Mouse (Mus musculus): Measurements from ENCODE around the gene Ctf2. TPM values are rescaled to one million over a fixed set of nuclear protein-coding genes. Genes with fewer than 3 reads are reported as not detected.

Ctf2 gene
- polyA plus RNA-seq, 1 experiment from 2014 or later: 0.10 TPM

- Histone ChIP-seq H3K27ac (ENCODE audit: low read length) (no peak overlapping the region), H3K27me3 (ENCODE audit: control insufficient read depth, insufficient read depth, low read depth, low read length) (no peaks in the 10 kb centered on the region), H3K4me2 (ENCODE audit: low read length) (no peak overlapping the region), H3K4me1 (ENCODE audit: control insufficient read depth, insufficient read depth, low read length) (no peaks in the 10 kb centered on the region), H3K4me3 (ENCODE audit: low read depth, low read length) (no peak overlapping the region), H3K9me3 (replicated peaks; ENCODE audit: control insufficient read depth, low read length, poor library complexity, severe bottlenecking) (no peaks in the 10 kb centered on the region), H3K36me3 (ENCODE audit: control insufficient read depth, insufficient read depth, low read length) (peaks cover 6% of the 10 kb centered on the region), H3K9ac (ENCODE audit: low read depth, low read length) (no peak overlapping the region)
- 86% methylated on average over 11 of the region's 11 CpGs for WGBS
- no peak for ATAC-seq
Measured at GRCm38 (mm10) chr7:127686740-127687449, 45.1 kb downstream of the Ctf2 start.

DNA sequence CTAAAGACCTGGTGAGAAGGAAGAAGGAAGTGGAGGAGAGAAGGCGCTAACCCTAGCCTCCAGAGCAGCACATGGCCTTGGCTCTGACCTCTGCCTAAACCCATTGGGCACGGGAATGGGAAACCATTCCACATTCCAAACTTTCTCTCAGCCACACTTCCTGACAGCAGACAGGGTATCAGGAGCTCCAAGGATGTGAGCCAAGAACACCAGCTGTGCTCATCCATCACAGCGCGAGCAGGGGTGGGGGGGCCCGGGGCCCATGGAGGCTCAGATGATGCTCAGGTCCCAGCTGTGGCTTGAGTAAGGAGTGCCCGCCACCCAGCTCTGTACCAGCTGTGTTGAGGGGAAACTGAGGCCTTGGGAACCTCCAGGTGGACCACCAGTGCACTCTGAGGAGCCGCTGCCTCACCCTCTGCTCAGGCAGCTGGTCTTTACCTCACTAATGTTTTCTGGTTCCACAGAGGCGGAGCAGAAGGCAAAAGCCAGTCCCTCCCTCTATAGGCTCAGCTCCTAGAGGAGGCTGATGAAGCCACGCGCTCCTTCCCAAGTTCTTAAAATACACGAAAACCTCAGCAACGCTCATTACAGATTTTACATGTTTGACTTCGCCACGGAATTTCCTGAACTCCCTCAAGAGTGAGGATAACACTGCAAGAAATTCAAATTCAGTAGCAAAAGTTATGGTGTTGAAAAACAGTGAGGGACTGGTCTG lies 46.5 kb downstream of the Ctf2 start:
- Histone ChIP-seq H3K9me3 (replicated peaks; ENCODE audit: control insufficient read depth, low read length, poor library complexity, severe bottlenecking) (no peaks in the 10 kb centered on the region), H3K9ac (ENCODE audit: low read depth, low read length) (no peak overlapping the region), H3K4me3 (ENCODE audit: low read depth, low read length) (no peak overlapping the region), H3K27me3 (ENCODE audit: control insufficient read depth, insufficient read depth, low read depth, low read length) (no peaks in the 10 kb centered on the region), H3K36me3 (ENCODE audit: control insufficient read depth, insufficient read depth, low read length) (peaks cover 6% of the 10 kb centered on the region), H3K27ac (ENCODE audit: low read length) (no peak overlapping the region), H3K4me1 (ENCODE audit: control insufficient read depth, insufficient read depth, low read length) (no peaks in the 10 kb centered on the region), H3K4me2 (ENCODE audit: low read length) (no peak overlapping the region)
- WGBS: 78% methylated on average over 14 of the region's 14 CpGs
- no peak for ATAC-seq

DNA sequence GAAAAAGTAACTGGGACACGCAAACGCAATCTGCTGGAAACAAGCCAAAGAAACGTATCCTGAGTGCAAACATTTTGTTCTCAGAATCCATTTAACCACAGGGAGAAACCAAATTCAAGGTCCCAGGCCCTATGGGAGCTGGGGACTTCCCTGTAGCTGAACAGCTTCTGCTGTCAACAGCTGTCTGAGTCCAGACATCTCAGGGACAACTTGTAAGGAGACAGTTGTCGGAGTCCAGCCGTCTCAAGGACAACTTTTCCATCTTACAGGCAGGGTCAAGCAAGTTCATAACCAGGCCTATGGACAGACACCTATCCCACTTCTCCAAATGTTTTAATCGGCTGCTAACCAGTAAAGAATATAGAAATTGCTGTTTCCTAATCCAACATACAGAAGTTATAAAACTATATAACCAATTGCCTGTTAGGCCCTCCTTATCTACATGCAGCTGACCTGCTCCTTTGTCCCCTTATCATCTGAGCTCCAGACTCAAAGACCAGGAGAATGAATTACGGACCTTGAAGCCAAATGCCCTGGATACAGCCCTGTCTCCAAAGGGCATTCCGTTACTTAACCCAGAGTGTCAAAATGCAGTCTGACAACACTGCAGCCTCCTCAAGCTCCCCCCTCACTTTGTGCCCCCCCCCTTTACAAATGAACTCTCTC lies 49.9 kb downstream of the Ctf2 start:
- WGBS: 88% methylated on average over 8 of the region's 8 CpGs
- Histone ChIP-seq H3K4me1 (ENCODE audit: control insufficient read depth, insufficient read depth, low read length) (no peaks in the 10 kb centered on the region), H3K36me3 (ENCODE audit: control insufficient read depth, insufficient read depth, low read length) (peaks cover 3% of the 10 kb centered on the region; the same call in 1 of the 2 replicates), H3K4me3 (ENCODE audit: low read depth, low read length) (no peak overlapping the region), H3K9ac (ENCODE audit: low read depth, low read length) (no peak overlapping the region), H3K27me3 (ENCODE audit: control insufficient read depth, insufficient read depth, low read depth, low read length) (no peaks in the 10 kb centered on the region), H3K9me3 (replicated peaks; ENCODE audit: control insufficient read depth, low read length, poor library complexity, severe bottlenecking) (no peaks in the 10 kb centered on the region), H3K27ac (ENCODE audit: low read length) (no peak overlapping the region), H3K4me2 (ENCODE audit: low read length) (no peak overlapping the region)
- ATAC-seq: no peak

DNA sequence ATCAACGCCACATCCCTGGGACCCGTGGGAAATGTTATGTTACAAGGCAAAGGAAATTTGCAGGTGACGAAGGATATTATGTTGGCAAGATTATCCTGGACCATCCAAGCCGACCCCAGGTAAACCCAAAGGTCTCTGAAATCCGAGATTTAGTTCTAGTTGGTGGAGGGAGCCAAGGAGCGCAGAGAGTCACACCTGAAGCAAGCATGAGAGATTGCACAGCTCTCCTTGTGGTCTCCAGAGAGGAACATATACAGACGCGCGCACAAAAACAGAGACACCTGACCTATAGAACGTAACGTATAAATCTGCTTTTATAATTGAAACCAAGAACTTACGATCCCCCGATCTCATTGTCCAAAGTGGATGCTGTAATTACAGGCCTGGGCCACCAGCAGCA lies 51.4 kb downstream of the Ctf2 start:
- 92% methylated on average over 13 of the region's 13 CpGs for WGBS
- Histone ChIP-seq H3K9me3 (replicated peaks; ENCODE audit: control insufficient read depth, low read length, poor library complexity, severe bottlenecking) (no peaks in the 10 kb centered on the region), H3K9ac (ENCODE audit: low read depth, low read length) (no peak overlapping the region), H3K4me2 (ENCODE audit: low read length) (no peak overlapping the region), H3K27me3 (ENCODE audit: control insufficient read depth, insufficient read depth, low read depth, low read length) (no peaks in the 10 kb centered on the region), H3K27ac (ENCODE audit: low read length) (no peak overlapping the region), H3K4me3 (ENCODE audit: low read depth, low read length) (no peak overlapping the region), H3K36me3 (ENCODE audit: control insufficient read depth, insufficient read depth, low read length) (peaks cover 3% of the 10 kb centered on the region; the same call in 1 of the 2 replicates), H3K4me1 (ENCODE audit: control insufficient read depth, insufficient read depth, low read length) (no peaks in the 10 kb centered on the region)
- no peak for ATAC-seq

GRCm38 (mm10) chr7:127678811-127679210 lies 53.2 kb downstream of the Ctf2 start:
- no peak overlapping the region for H3K27ac ChIP-seq (ENCODE audit: low read length)

DNA sequence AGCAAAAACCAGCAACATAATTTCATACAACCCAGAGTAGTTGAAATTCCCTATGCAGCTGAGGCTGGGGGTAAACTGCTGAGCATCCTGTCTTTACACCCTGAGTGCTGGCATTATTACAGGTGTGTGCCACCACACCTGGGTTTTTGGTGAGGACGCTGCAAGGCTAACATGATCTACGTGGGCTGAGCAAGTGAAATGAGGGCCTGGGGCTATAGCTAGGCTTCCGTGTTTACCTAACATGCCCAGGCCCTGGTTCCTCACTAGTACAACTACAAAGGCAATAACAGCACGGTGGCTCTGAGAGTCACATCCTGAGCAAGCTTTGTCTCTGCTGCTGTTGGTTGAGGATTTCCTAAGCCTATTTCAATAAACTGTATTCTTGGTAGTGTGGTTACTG lies 54.4 kb downstream of the Ctf2 start:
- H3K36me3 ChIP-seq (ENCODE audit: control insufficient read depth, insufficient read depth, low read length): no peaks in the 10 kb centered on the region
- no peaks in the 10 kb centered on the region for H3K9me3 ChIP-seq (replicated peaks; ENCODE audit: control insufficient read depth, low read length, poor library complexity, severe bottlenecking)
- ATAC-seq: no peak
- 94% methylated on average over 4 of the region's 4 CpGs for WGBS
- H3K4me1 ChIP-seq (ENCODE audit: control insufficient read depth, insufficient read depth, low read length): no peaks in the 10 kb centered on the region
- no peak overlapping the region for H3K4me3 ChIP-seq (ENCODE audit: low read depth, low read length)
- no peak overlapping the region for H3K9ac ChIP-seq (ENCODE audit: low read depth, low read length)
- H3K4me2 ChIP-seq (ENCODE audit: low read length): no peak overlapping the region
- H3K27me3 ChIP-seq (ENCODE audit: control insufficient read depth, insufficient read depth, low read depth, low read length): no peaks in the 10 kb centered on the region
- no peak overlapping the region for H3K27ac ChIP-seq (ENCODE audit: low read length)

More at GRCm38 (mm10) chr7:127678811-127679210, 53.2 kb downstream of the Ctf2 start:
- Histone ChIP-seq H3K4me1 (ENCODE audit: control insufficient read depth, insufficient read depth, low read length) (no peaks in the 10 kb centered on the region), H3K36me3 (ENCODE audit: control insufficient read depth, insufficient read depth, low read length) (peaks cover 3% of the 10 kb centered on the region; the same call in 1 of the 2 replicates), H3K9me3 (replicated peaks; ENCODE audit: control insufficient read depth, low read length, poor library complexity, severe bottlenecking) (no peaks in the 10 kb centered on the region), H3K27me3 (ENCODE audit: control insufficient read depth, insufficient read depth, low read depth, low read length) (no peaks in the 10 kb centered on the region), H3K4me2 (ENCODE audit: low read length) (no peak overlapping the region), H3K4me3 (ENCODE audit: low read depth, low read length) (no peak overlapping the region), H3K9ac (ENCODE audit: low read depth, low read length) (no peak overlapping the region)
- WGBS: 51% methylated on average over 2 of the region's 2 CpGs
- no peak for ATAC-seq

GRCm38 (mm10) chr7:127677077-127677476 lies 54.9 kb downstream of the Ctf2 start:
- 70% methylated on average over 6 of the region's 6 CpGs for WGBS
- ATAC-seq: no peak
- Histone ChIP-seq H3K9me3 (replicated peaks; ENCODE audit: control insufficient read depth, low read length, poor library complexity, severe bottlenecking) (no peaks in the 10 kb centered on the region), H3K36me3 (ENCODE audit: control insufficient read depth, insufficient read depth, low read length) (no peaks in the 10 kb centered on the region), H3K4me3 (ENCODE audit: low read depth, low read length) (no peak overlapping the region), H3K27ac (ENCODE audit: low read length) (no peak overlapping the region), H3K27me3 (ENCODE audit: control insufficient read depth, insufficient read depth, low read depth, low read length) (no peaks in the 10 kb centered on the region), H3K4me2 (ENCODE audit: low read length) (no peak overlapping the region), H3K9ac (ENCODE audit: low read depth, low read length) (no peak overlapping the region), H3K4me1 (ENCODE audit: control insufficient read depth, insufficient read depth, low read length) (no peaks in the 10 kb centered on the region)

DNA sequence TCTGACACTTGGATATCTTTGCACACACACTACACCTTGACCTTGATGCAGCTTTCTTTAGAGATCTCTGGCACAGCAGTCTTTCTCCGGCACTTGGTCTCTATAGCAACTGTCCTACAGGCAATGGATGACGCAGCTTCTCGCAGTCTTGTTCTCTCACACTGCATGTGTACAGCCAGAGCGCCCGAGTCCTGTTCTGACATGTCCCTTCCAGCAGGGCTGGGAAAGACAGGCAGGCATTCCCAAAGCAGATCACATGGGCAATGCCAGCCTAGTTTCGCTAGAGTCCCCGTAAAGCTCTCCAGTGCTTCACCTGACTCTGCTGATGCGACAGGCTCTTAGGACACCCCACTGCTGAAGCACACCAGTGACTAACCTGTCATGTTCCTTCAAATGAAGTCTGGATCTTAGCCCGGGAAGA lies 56.6 kb downstream of the Ctf2 start:
- Histone ChIP-seq H3K9ac (ENCODE audit: low read depth, low read length) (0 out of 2 replicates have a peak overlapping the region, but pooled peaks have one; percentile 26), H3K4me1 (ENCODE audit: control insufficient read depth, insufficient read depth, low read length) (no peaks in the 10 kb centered on the region), H3K27me3 (ENCODE audit: control insufficient read depth, insufficient read depth, low read depth, low read length) (no peaks in the 10 kb centered on the region), H3K4me2 (ENCODE audit: low read length) (no peak overlapping the region), H3K36me3 (ENCODE audit: control insufficient read depth, insufficient read depth, low read length) (no peaks in the 10 kb centered on the region; the same call in 1 of the 2 replicates), H3K27ac (ENCODE audit: low read length) (peak overlapping the region; percentile 54), H3K9me3 (replicated peaks; ENCODE audit: control insufficient read depth, low read length, poor library complexity, severe bottlenecking) (no peaks in the 10 kb centered on the region), H3K4me3 (ENCODE audit: low read depth, low read length) (no peak overlapping the region)
- WGBS: 67% methylated on average over 9 of the region's 9 CpGs
- ATAC-seq: peak; percentile 70; the same call in 1 of the 2 replicates

Measured in midbrain, embryonic 16.5 days (tissue).